Mouse (Mus musculus) embryo, embryonic 10.5 days (tissue): ENCODE results near the gene Hoxb13.
A peak's percentile ranks its signal among the peaks of the same experiment; 100 is the strongest.

ENCODE experiments used
- DNase-seq: peaks from one replicate; pipeline ENCODE4 v3.0.0-alpha.2; 2015; ENCODE audit warnings: low spot score

Hoxb13 gene

GRCm38 (mm10) chr11:96189810-96190522 lies 4.2 kb upstream of the Hoxb13 start:
- DNase-seq, result peak; percentile 76

GRCm38 (mm10) chr11:96191132-96191531 lies 3.0 kb upstream of the Hoxb13 start:
- DNase-seq, result no peak

- no peak for DNase-seq
These were observed 240 bp downstream of the Hoxb13 start for GRCm38 (mm10) chr11:96194401-96194710.

- no peak for DNase-seq
These were observed 985 bp downstream of the Hoxb13 start for GRCm38 (mm10) chr11:96194961-96195640.

- DNase-seq, result no peak
These were observed 1.7 kb downstream of the Hoxb13 start for GRCm38 (mm10) chr11:96195769-96196280.

GRCm38 (mm10) chr11:96198642-96199041 lies 4.5 kb downstream of the Hoxb13 start:
- peak; percentile 79 for DNase-seq

- no peak for DNase-seq
These were observed 5.3 kb downstream of the Hoxb13 start for GRCm38 (mm10) chr11:96199181-96200086.

- DNase-seq, result no peak
These were observed 6.1 kb downstream of the Hoxb13 start for GRCm38 (mm10) chr11:96200183-96200655.

GRCm38 (mm10) chr11:96201741-96202140 lies 7.6 kb downstream of the Hoxb13 start:
- DNase-seq, result no peak

- DNase-seq, result peak; percentile 61
These were observed 8.4 kb downstream of the Hoxb13 start for GRCm38 (mm10) chr11:96202401-96203081.

- peak; percentile 61 for DNase-seq
These were observed 9.2 kb downstream of the Hoxb13 start for GRCm38 (mm10) chr11:96203182-96203788.

- DNase-seq, result peak; percentile 65
These were observed 9.7 kb downstream of the Hoxb13 start for GRCm38 (mm10) chr11:96203789-96204186.

GRCm38 (mm10) chr11:96204351-96204750 lies 10.2 kb downstream of the Hoxb13 start:
- DNase-seq, result no peak

GRCm38 (mm10) chr11:96205426-96206131 lies 11.5 kb downstream of the Hoxb13 start:
- DNase-seq, result peak; percentile 44

- peak; percentile 20 for DNase-seq
These were observed 29.7 kb downstream of the Hoxb13 start for GRCm38 (mm10) chr11:96223813-96224212.

- DNase-seq, result no peak
These were observed 33.6 kb downstream of the Hoxb13 start for GRCm38 (mm10) chr11:96227676-96228075.

GRCm38 (mm10) chr11:96234906-96235305 lies 40.8 kb downstream of the Hoxb13 start:
- DNase-seq, result peak; percentile 67

GRCm38 (mm10) chr11:96240211-96240610 lies 46.1 kb downstream of the Hoxb13 start:
- peak; percentile 82 for DNase-seq
